Mouse (Mus musculus): ENCODE results near the gene Tmigd3.

GRCm38 (mm10) chr3:105933926-105934325 lies 63.2 kb downstream of the Tmigd3 start:
- TF ChIP-seq CTCF (IDR thresholded peaks at IDR 0.05; ENCODE audit: extremely low read depth, insufficient read depth, insufficient read length, insufficient replicate concordance) = no peak
- no peak for TF ChIP-seq POLR2A (IDR thresholded peaks at IDR 0.05; ENCODE audit: low read depth, low read length)
